8 mouse cellular contexts compared by ENCODE assay signal in genomic region chr12:75818453-75819434, GRCm38 (mm10). TPM values are rescaled to one million over a fixed set of nuclear protein-coding genes. Genes with fewer than 3 reads are reported as not detected.
DNase-seq lines count a peak whose midpoint lies in the region; ATAC-seq and TF ChIP-seq lines count a peak whose summit lies in the region.

No protein-coding gene starts in this region.

- H3K4me2 ChIP-seq in heart, embryonic 15.5 days, result peak overlapping the region; percentile 82
- H3K4me2 ChIP-seq in kidney, postnatal 0 days (ENCODE audit: low read length), result peak overlapping the region; percentile 82
- peak overlapping the region; percentile 82 for H3K4me2 ChIP-seq in liver, embryonic 16.5 days (ENCODE audit: low read depth, low read length)
- H3K4me2 ChIP-seq in neural tube, embryonic 12.5 days (replicated peaks), result peak overlapping the region; percentile 85

- H3K4me3 ChIP-seq in forebrain, embryonic 10.5 days, result peak overlapping the region; percentile 96
- peak overlapping the region; percentile 92 for H3K4me3 ChIP-seq in heart, embryonic 15.5 days
- H3K4me3 ChIP-seq in kidney, postnatal 0 days (replicated peaks; ENCODE audit: low read depth, low read length), result peak overlapping the region; percentile 91
- peak overlapping the region; percentile 71 for H3K4me3 ChIP-seq in liver, embryonic 16.5 days (ENCODE audit: low read depth, low read length)
- H3K4me3 ChIP-seq in neural tube, embryonic 12.5 days, result peak overlapping the region; percentile 89

- H3K27ac ChIP-seq in forebrain, embryonic 10.5 days, result peak overlapping the region; percentile 99
- H3K27ac ChIP-seq in heart, embryonic 15.5 days, result peak overlapping the region; percentile 82
- H3K27ac ChIP-seq in kidney, postnatal 0 days, result peak overlapping the region; percentile 87
- H3K27ac ChIP-seq in liver, embryonic 16.5 days (ENCODE audit: low read length), result peak overlapping the region; percentile 50
- H3K27ac ChIP-seq in neural tube, embryonic 12.5 days, result peak overlapping the region; percentile 62; the same call in 1 of the 2 replicates

- H3K9ac ChIP-seq in heart, embryonic 15.5 days, result peak overlapping the region; percentile 83
- peak overlapping the region; percentile 92 for H3K9ac ChIP-seq in kidney, postnatal 0 days (ENCODE audit: low read depth, low read length)
- H3K9ac ChIP-seq in liver, embryonic 16.5 days (ENCODE audit: low read depth, low read length), result peak overlapping the region; percentile 68
- H3K9ac ChIP-seq in neural tube, embryonic 12.5 days, result peak overlapping the region; percentile 92

- peaks cover 57% of the 10 kb centered on the region for H3K4me1 ChIP-seq in forebrain, embryonic 10.5 days
- H3K4me1 ChIP-seq in heart, embryonic 15.5 days (replicated peaks), result peaks cover 35% of the 10 kb centered on the region
- peaks cover 8% of the 10 kb centered on the region; the same call in 1 of the 2 replicates for H3K4me1 ChIP-seq in kidney, postnatal 0 days (replicated peaks; ENCODE audit: insufficient read depth, low read length)
- no peaks in the 10 kb centered on the region; the same call in 1 of the 2 replicates for H3K4me1 ChIP-seq in liver, embryonic 16.5 days (ENCODE audit: control insufficient read depth, low read depth, low read length)
- H3K4me1 ChIP-seq in neural tube, embryonic 12.5 days, result peaks cover 23% of the 10 kb centered on the region

- H3K36me3 ChIP-seq in forebrain, embryonic 10.5 days (replicated peaks), result 0 out of 2 replicates have a peak, but pooled peaks cover 7% of the 10 kb centered on the region
- no peaks in the 10 kb centered on the region for H3K36me3 ChIP-seq in heart, embryonic 15.5 days
- no peaks in the 10 kb centered on the region for H3K36me3 ChIP-seq in kidney, postnatal 0 days (ENCODE audit: insufficient read depth, low read length)
- no peaks in the 10 kb centered on the region for H3K36me3 ChIP-seq in liver, embryonic 16.5 days (ENCODE audit: control insufficient read depth, insufficient read depth)
- no peaks in the 10 kb centered on the region for H3K36me3 ChIP-seq in neural tube, embryonic 12.5 days

- H3K9me3 ChIP-seq in forebrain, embryonic 10.5 days, result no peaks in the 10 kb centered on the region
- no peaks in the 10 kb centered on the region for H3K9me3 ChIP-seq in heart, embryonic 15.5 days (replicated peaks)
- H3K9me3 ChIP-seq in kidney, postnatal 0 days (replicated peaks; ENCODE audit: low read length), result no peaks in the 10 kb centered on the region
- no peaks in the 10 kb centered on the region for H3K9me3 ChIP-seq in liver, embryonic 16.5 days (replicated peaks; ENCODE audit: control insufficient read depth, low read length)
- no peaks in the 10 kb centered on the region for H3K9me3 ChIP-seq in neural tube, embryonic 12.5 days

- TF ChIP-seq POLR2A in brain, embryonic 14.5 days (IDR thresholded peaks at IDR 0.05; ENCODE audit: borderline replicate concordance, extremely low read depth, insufficient read depth, insufficient read length, poor library complexity, severe bottlenecking), result no peak

- no peak for TF ChIP-seq CTCF in brain, embryonic 14.5 days (IDR thresholded peaks at IDR 0.05; ENCODE audit: borderline replicate concordance, extremely low read depth, insufficient read depth, insufficient read length)
- peak; percentile 37; the same call in 1 of the 2 replicates for TF ChIP-seq CTCF in kidney, postnatal 0 days (IDR thresholded peaks at IDR 0.05; ENCODE audit: low read depth)

- WGBS in forebrain, embryonic 10.5 days, result under 1% methylated on average over 92 of the region's 93 CpGs
- under 1% methylated on average over 76 of the region's 93 CpGs for WGBS in heart, embryonic 15.5 days
- WGBS in kidney, postnatal 0 days, result under 1% methylated on average over 87 of the region's 93 CpGs
- under 1% methylated on average over 93 of the region's 93 CpGs for WGBS in liver, embryonic 16.5 days (ENCODE audit: insufficient replicate concordance)
- under 1% methylated on average over 93 of the region's 93 CpGs for WGBS in neural tube, embryonic 12.5 days

- DNase-seq in CD8-positive naive resting alpha-beta T cell, adult 2 months (ENCODE audit: low read depth in 2 of 2, low spot score in 2 of 2), result peak; percentile 8 to 25
- peak; percentile 78 for DNase-seq in brain, embryonic 14.5 days (ENCODE audit: low read depth)
- DNase-seq in forebrain, embryonic 10.5 days (ENCODE audit: extremely low spot score, low spot score), result peak; percentile 66
- peak; percentile 77 for DNase-seq in kidney, postnatal 0 days (ENCODE audit: low spot score)
- peak; percentile 37 for DNase-seq in testis, postnatal 14 days (ENCODE audit: low spot score)

- H3K27me3 ChIP-seq in forebrain, embryonic 10.5 days (ENCODE audit: poor library complexity, severe bottlenecking), result peaks cover 22% of the 10 kb centered on the region
- no peaks in the 10 kb centered on the region for H3K27me3 ChIP-seq in heart, embryonic 15.5 days
- no peaks in the 10 kb centered on the region for H3K27me3 ChIP-seq in kidney, postnatal 0 days (ENCODE audit: insufficient read depth, low read length)
- H3K27me3 ChIP-seq in liver, embryonic 16.5 days (ENCODE audit: control insufficient read depth, insufficient read depth, low read depth, low read length), result peaks cover 53% of the 10 kb centered on the region
- no peaks in the 10 kb centered on the region for H3K27me3 ChIP-seq in neural tube, embryonic 12.5 days (replicated peaks)

- ATAC-seq in heart, embryonic 15.5 days (replicated peaks; ENCODE audit: insufficient number of reproducible peaks, insufficient read depth, low FRiP score, low read depth), result peak; percentile 78
- peak; percentile 71 for ATAC-seq in kidney, postnatal 0 days (replicated peaks; ENCODE audit: low FRiP score, low read depth)
- ATAC-seq in liver, embryonic 16.5 days (ENCODE audit: low read depth), result peak; percentile 72
- ATAC-seq in neural tube, embryonic 12.5 days (ENCODE audit: low FRiP score, low read depth), result peak; percentile 80

RNA-seq across cellular contexts. Expression of gene Syne2, which starts 0.8 kb away (rescaled TPM):
- 72.9 and 96.0 TPM in 2 replicates for polyA plus RNA-seq in brain, embryonic 14.5 days (2012; rRNA removed)
- polyA plus RNA-seq in forebrain, embryonic 10.5 days (2016; fragmentation: Nextera tagmentation; extraction: Ambion mirVana), result 95.5 and 108 TPM in 2 replicates
- 38.7 and 45.7 TPM in 2 replicates for polyA plus RNA-seq in heart, embryonic 15.5 days (2015; fragmentation: Nextera tagmentation; extraction: Ambion mirVana)
- polyA plus RNA-seq in kidney, postnatal 0 days (2015; fragmentation: Nextera tagmentation; extraction: Ambion mirVana), result 37.2 and 47.5 TPM in 2 replicates
- 6.1 TPM in 2 replicates for polyA plus RNA-seq in liver, embryonic 16.5 days (2015; fragmentation: Nextera tagmentation; extraction: Ambion mirVana)
- polyA plus RNA-seq in neural tube, embryonic 12.5 days (2016; fragmentation: Nextera tagmentation; extraction: Ambion mirVana), result 69.4 and 83.0 TPM in 2 replicates

Comparison
In these comparisons a context has a peak if more than half of its experiments do, and no peak if none do; other contexts are left out.
1. Peak in every context shown above with its lines: DNase-seq, ATAC-seq, H3K4me3 ChIP-seq and H3K27ac ChIP-seq.
2. DNase-seq: peak in every context shown above with its lines; median percentile 78 in brain, embryonic 14.5 days; 77 in kidney, postnatal 0 days; 66 in forebrain, embryonic 10.5 days; 37 in testis, postnatal 14 days; 16 in CD8-positive naive resting alpha-beta T cell, adult 2 months.